Mouse (Mus musculus) bone marrow macrophage, adult 2 months (primary cell): ENCODE measurements at regions not wholly inside any gene's neighbourhood (a gene's known extent, or its start where the extent isn't known, plus 50 kb on each side); places are given as distances from the start of the nearest gene placed in this dataset.

ENCODE experiments used
- CTCF ChIP-seq: IDR thresholded peaks from 2 replicates; pipeline ENCODE4 v1.5.1; 2012; ENCODE audit warnings: low read depth, mild to moderate bottlenecking, low read length, moderate library complexity
- POLR2A ChIP-seq: IDR thresholded peaks from 2 replicates; pipeline ENCODE4 v1.6.1; 2012; ENCODE audit warnings: mild to moderate bottlenecking, low read depth, low read length, borderline replicate concordance

DNA sequence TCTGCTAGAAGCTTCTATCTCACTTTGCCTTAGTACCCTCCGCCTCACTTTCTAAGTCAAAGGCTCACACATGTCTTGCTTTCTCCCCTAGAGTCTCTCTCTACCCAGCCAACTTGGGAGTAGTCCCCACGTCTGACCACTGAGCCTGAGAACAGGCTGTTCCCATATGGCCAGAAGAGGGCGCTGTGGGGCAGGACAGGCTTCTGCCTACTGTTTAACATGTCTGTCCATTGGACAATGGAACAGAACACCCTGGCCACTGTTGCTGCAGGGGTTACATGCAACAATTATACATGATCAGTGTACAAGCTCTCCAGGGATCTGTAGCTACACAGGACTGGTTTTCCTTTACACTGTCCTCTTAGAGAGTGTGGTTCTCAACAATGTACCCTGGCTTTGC, 52.5 kb upstream of the Glrp1 start:
- peak; percentile 81 for TF ChIP-seq CTCF
- TF ChIP-seq POLR2A, result no peak
